Mouse (Mus musculus) CH12.LX (cell line): Measurements from ENCODE around the gene Asic1. TPM values are rescaled to one million over a fixed set of nuclear protein-coding genes. Genes with fewer than 3 reads are reported as not detected.
A peak's percentile ranks its signal among the peaks of the same experiment; 100 is the strongest.

Experiments
- DNase-seq: peaks from one replicate; pipeline ENCODE4 v3.0.0-alpha.2; 2013; ENCODE audit errors: extremely low read depth
- H3K27ac ChIP-seq: 2 replicates; pipeline ENCODE4 v1.5.1; 2012; ENCODE audit warnings: low read depth, mild to moderate bottlenecking, control low read depth, moderate library complexity; ENCODE audit not compliant: insufficient read depth
- H3K27me3 ChIP-seq: replicated peaks from 2 replicates; pipeline ENCODE3; 2012; ENCODE audit warnings: inconsistent platforms
- H3K36me3 ChIP-seq, 2 experiments: replicated peaks in 1 of 2; 2 replicates each; pipeline versions ENCODE3 to v1.6.1; 2012; ENCODE audit warnings: inconsistent platforms in 1 of 2, low read length in 1 of 2, mild to moderate bottlenecking in 1 of 2, mixed read lengths in 1 of 2, moderate library complexity in 1 of 2; ENCODE audit not compliant: control insufficient read depth in 1 of 2, insufficient read depth in 1 of 2
- H3K4me1 ChIP-seq, 2 experiments: 2 replicates each; pipeline ENCODE4 v1.6.1; 2012; ENCODE audit warnings: inconsistent platforms in 1 of 2, moderate library complexity in 1 of 2; ENCODE audit not compliant: insufficient read depth in 2 of 2, control insufficient read depth in 1 of 2
- H3K4me2 ChIP-seq: 2 replicates; pipeline ENCODE4 v1.6.1; 2012; ENCODE audit warnings: low read depth, mild to moderate bottlenecking, control low read depth; ENCODE audit not compliant: poor library complexity, insufficient read depth, severe bottlenecking
- H3K4me3 ChIP-seq, 3 experiments: fragments of 150-350 bp in 1 of 3; sonication (generic) in 1 of 3; replicated peaks in 1 of 3; 2 replicates each; pipeline versions ENCODE3 to v1.5.1; 2011 to 2012; ENCODE audit warnings: low read depth in 2 of 3, low read length in 2 of 3, mild to moderate bottlenecking in 2 of 3, moderate library complexity in 2 of 3, control low read depth in 1 of 3, improper control_type of control experiment in 1 of 3, inconsistent platforms in 1 of 3, mixed read lengths in 1 of 3; ENCODE audit not compliant: poor library complexity in 1 of 3
- H3K79me2 ChIP-seq: replicated peaks from 2 replicates; pipeline ENCODE4 v1.6.1; 2012; ENCODE audit warnings: mild to moderate bottlenecking, moderate library complexity; ENCODE audit not compliant: control insufficient read depth, poor library complexity, insufficient read depth, severe bottlenecking; ENCODE audit errors: extremely low read depth
- H3K9ac ChIP-seq: 2 replicates; pipeline ENCODE4 v1.6.1; 2012; ENCODE audit warnings: low read depth, mild to moderate bottlenecking, control low read depth, moderate library complexity; ENCODE audit not compliant: insufficient read depth
- H3K9me3 ChIP-seq: replicated peaks from 2 replicates; pipeline ENCODE3; 2012; ENCODE audit warnings: low read length, inconsistent platforms, mixed read lengths
- CHD1 ChIP-seq: IDR thresholded peaks from 2 replicates; pipeline ENCODE4 v1.6.1; 2012; ENCODE audit warnings: low read depth, low read length, improper control_type of control experiment, inconsistent platforms
- EP300 ChIP-seq: IDR thresholded peaks from 2 replicates; pipeline ENCODE4 v1.6.1; 2011; ENCODE audit warnings: low read length, improper control_type of control experiment
- HCFC1 ChIP-seq: IDR thresholded peaks from 2 replicates; pipeline ENCODE4 v1.6.1; 2012; ENCODE audit warnings: low read depth, mild to moderate bottlenecking, inconsistent platforms, low read length, improper control_type of control experiment
- JUND ChIP-seq: conservative IDR thresholded peaks from 2 replicates; pipeline ENCODE4 v1.6.1; 2011; ENCODE audit warnings: low read depth, low read length, improper control_type of control experiment
- MAFK ChIP-seq: IDR thresholded peaks from 2 replicates; pipeline ENCODE4 v1.6.1; 2011; ENCODE audit warnings: low read length, improper control_type of control experiment; ENCODE audit not compliant: insufficient replicate concordance
- MAX ChIP-seq: IDR thresholded peaks from 2 replicates; pipeline ENCODE4 v1.6.1; 2011; ENCODE audit warnings: low read length, improper control_type of control experiment
- MAZ ChIP-seq: IDR thresholded peaks from 2 replicates; pipeline ENCODE4 v1.6.1; 2012; ENCODE audit warnings: low read depth, mild to moderate bottlenecking, inconsistent platforms, low read length, improper control_type of control experiment, moderate library complexity
- NELFE ChIP-seq: IDR thresholded peaks from 2 replicates; pipeline ENCODE4 v1.6.1; 2011; ENCODE audit warnings: low read depth, low read length, improper control_type of control experiment
- NRF1 ChIP-seq: IDR thresholded peaks from 2 replicates; pipeline ENCODE4 v1.6.1; 2014; ENCODE audit warnings: low read depth, mild to moderate bottlenecking, inconsistent platforms, low read length, improper control_type of control experiment, moderate library complexity
- PAX5 ChIP-seq: IDR thresholded peaks from 2 replicates; pipeline ENCODE4 v1.6.1; 2012; ENCODE audit warnings: low read length, inconsistent platforms, mixed read lengths
- RCOR1 ChIP-seq: conservative IDR thresholded peaks from 2 replicates; pipeline ENCODE4 v1.6.1; 2012; ENCODE audit warnings: low read depth, mild to moderate bottlenecking, inconsistent platforms, low read length, improper control_type of control experiment
- SIN3A ChIP-seq: IDR thresholded peaks from 2 replicates; pipeline ENCODE4 v1.6.1; 2012; ENCODE audit warnings: low read length, improper control_type of control experiment, inconsistent platforms
- SMC3 ChIP-seq: IDR thresholded peaks from 2 replicates; pipeline ENCODE4 v1.6.1; 2011; ENCODE audit warnings: low read depth, low read length, improper control_type of control experiment
- TCF12 ChIP-seq: IDR thresholded peaks from 2 replicates; pipeline ENCODE4 v1.6.1; 2014; ENCODE audit warnings: low read depth, mild to moderate bottlenecking, inconsistent platforms, low read length, improper control_type of control experiment
- USF1 ChIP-seq: IDR thresholded peaks from 2 replicates; pipeline ENCODE4 v1.6.1; 2014; ENCODE audit warnings: low read depth, mild to moderate bottlenecking, inconsistent platforms, low read length, improper control_type of control experiment
- ZNF384 ChIP-seq: IDR thresholded peaks from 2 replicates; pipeline ENCODE4 v1.6.1; 2012; ENCODE audit warnings: low read depth, low read length, improper control_type of control experiment, inconsistent platforms
- dilution Hi-C: fragments of 300-500 bp; cut with MboI; formaldehyde crosslinking; loops from 2 replicates; pipeline ENCODE4 v1.14.3; 2020; ENCODE audit warnings: low sequenced_read_pairs; ENCODE audit not compliant: extremely low pct_unique_long_range_greater_than_20kb, extremely low pct_ligation_motif_present
- in situ Hi-C: fragments of 300-500 bp; cut with MboI; formaldehyde crosslinking; loops from 3 replicates; pipeline ENCODE4 v1.14.3; 2019; ENCODE audit warnings: low sequenced_read_pairs, low pct_ligation_motif_present, low pct_unique_long_range_greater_than_20kb, mixed read lengths
- polyA plus RNA-seq: library from polyadenylated mRNA; unstranded; fragments of >175 nt; gene quantifications from 2 replicates; pipeline ENCODE4 v1.2.1, GENCODE M21; 2012; ENCODE audit warnings: low read depth; ENCODE audit not compliant: insufficient read length
- total RNA-seq, 2 experiments: library from RNA; depleted of rRNA; stranded (reverse); fragments of 300-350 nt in 1 of 2; fragments of >200 nt in 1 of 2; gene quantifications; 2 replicates each; pipeline ENCODE4 v1.2.3; 2012 to 2014

Gene Asic1
- total and polyA plus RNA-seq, 3 experiments = 0.47 to 0.94 TPM; not detected in 1

DNA sequence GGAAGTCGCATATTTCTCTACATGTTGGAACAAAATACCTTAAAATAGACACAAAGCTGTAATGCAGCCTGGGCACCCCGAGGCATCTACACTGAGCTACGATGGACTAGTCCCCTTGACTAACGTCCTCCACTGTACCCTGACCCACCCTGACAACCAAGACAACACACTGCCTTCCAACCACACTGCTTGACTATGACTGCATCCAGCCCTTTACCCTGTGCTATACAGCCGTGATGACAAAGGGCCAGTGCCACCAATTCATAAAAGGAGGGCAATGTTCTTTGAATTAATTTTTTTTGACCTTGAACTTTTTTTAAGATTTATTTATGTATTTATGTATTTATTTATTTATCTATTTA is 32.1 kb upstream of the Asic1 start:
- Histone ChIP-seq H3K27ac (no peak overlapping the region), H3K4me2 (no peak overlapping the region), H3K4me1 (peaks cover 0 to 8% of the 10 kb centered on the region in 2 experiments; a peak in 2 of 4 replicates), H3K9ac (no peak overlapping the region), H3K36me3 (peaks cover 47 to 85% of the 10 kb centered on the region in 2 experiments), H3K27me3 (no peaks in the 10 kb centered on the region), H3K79me2 (peaks cover 7% of the 10 kb centered on the region), H3K4me3 (no peak overlapping the region), H3K9me3 (no peaks in the 10 kb centered on the region)
- TF ChIP-seq MAX = no peak
- dilution Hi-C loops (no loop called here), in situ Hi-C loops (no loop called here)
- no peak for DNase-seq

DNA sequence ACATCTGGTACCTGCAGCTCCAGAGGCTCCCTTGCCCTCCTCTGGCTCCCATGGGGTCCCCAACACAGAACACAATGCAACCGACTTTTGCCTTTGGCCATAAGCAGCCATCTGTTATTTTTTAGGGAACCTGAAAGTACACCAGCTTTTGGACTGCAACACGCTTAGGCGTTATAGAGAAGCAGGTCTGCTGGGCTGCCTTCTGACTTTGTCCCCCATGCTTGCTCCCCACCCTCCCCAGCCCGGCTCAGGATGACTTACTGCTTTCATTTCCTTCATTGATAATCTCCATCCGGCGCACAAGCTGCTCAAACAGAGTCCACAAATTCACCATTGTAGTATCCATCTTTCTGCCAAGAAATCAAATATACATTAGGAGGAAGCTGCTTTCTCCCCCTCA is 27.5 kb upstream of the Asic1 start:
- dilution Hi-C loops = no loop called here
- peaks cover 15 to 57% of the 10 kb centered on the region in 2 experiments for H3K36me3 ChIP-seq
- H3K27ac ChIP-seq = no peak overlapping the region
- DNase-seq = no peak
- H3K9me3 ChIP-seq = no peaks in the 10 kb centered on the region
- in situ Hi-C loops = no loop called here
- H3K9ac ChIP-seq = no peak overlapping the region
- no peak overlapping the region for H3K4me3 ChIP-seq
- peaks cover 14 to 53% of the 10 kb centered on the region in 2 experiments for H3K4me1 ChIP-seq
- peaks cover 49% of the 10 kb centered on the region for H3K79me2 ChIP-seq
- H3K27me3 ChIP-seq = no peaks in the 10 kb centered on the region
- H3K4me2 ChIP-seq = no peak overlapping the region
- TF ChIP-seq HCFC1 = no peak
- TF ChIP-seq EP300 = no peak
- no peak for TF ChIP-seq MAZ
- TF ChIP-seq PAX5 = no peak
- TF ChIP-seq RCOR1 = no peak
- no peak for TF ChIP-seq NELFE
- TF ChIP-seq NRF1 = no peak
- no peak for TF ChIP-seq CHD1
- TF ChIP-seq SMC3 = no peak
- TF ChIP-seq ZNF384 = no peak

DNA sequence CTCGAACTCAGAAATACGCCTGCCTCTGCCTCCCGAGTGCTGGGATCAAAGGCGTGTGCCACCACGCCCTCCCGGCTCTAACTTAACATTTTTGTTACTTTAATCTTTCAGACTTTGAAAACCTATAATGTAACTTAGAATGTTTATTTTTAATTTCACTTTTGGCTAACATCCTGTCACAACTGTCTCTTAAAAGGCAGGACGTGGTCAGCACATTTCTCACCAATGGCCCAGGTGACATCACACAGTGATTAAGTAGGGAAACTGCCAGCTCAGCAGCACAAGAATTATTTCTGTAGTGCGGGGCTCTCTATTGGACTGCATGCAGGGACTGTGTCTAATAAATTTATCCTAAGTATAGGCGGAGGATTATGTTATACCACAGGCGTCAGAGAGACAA is 26.3 kb upstream of the Asic1 start:
- TF ChIP-seq MAX (no peak), USF1 (no peak), PAX5 (no peak), MAFK (peak; percentile 73; the same call in 1 of the 2 replicates), TCF12 (no peak), NELFE (no peak), SMC3 (no peak), SIN3A (no peak), JUND (no peak)
- H3K9me3 ChIP-seq = no peaks in the 10 kb centered on the region
- H3K27me3 ChIP-seq = no peaks in the 10 kb centered on the region
- DNase-seq = no peak
- H3K36me3 ChIP-seq = peaks cover 9 to 48% of the 10 kb centered on the region in 2 experiments
- dilution Hi-C loops = no loop called here
- peaks cover 60% of the 10 kb centered on the region for H3K79me2 ChIP-seq
- in situ Hi-C loops = no loop called here
- no peak overlapping the region for H3K27ac ChIP-seq
- H3K4me1 ChIP-seq = peaks cover 14 to 65% of the 10 kb centered on the region in 2 experiments
- H3K9ac ChIP-seq = no peak overlapping the region
- no peak overlapping the region for H3K4me2 ChIP-seq
- H3K4me3 ChIP-seq = no peak overlapping the region
